Mouse (Mus musculus): ENCODE data around the gene Gm17689. TPM values are rescaled to one million over a fixed set of nuclear protein-coding genes. Genes with fewer than 3 reads are reported as not detected.

The Gm17689 gene
- polyA plus RNA-seq (2012; ENCODE audit: low replicate concordance), result not detected in 2 replicates

DNA sequence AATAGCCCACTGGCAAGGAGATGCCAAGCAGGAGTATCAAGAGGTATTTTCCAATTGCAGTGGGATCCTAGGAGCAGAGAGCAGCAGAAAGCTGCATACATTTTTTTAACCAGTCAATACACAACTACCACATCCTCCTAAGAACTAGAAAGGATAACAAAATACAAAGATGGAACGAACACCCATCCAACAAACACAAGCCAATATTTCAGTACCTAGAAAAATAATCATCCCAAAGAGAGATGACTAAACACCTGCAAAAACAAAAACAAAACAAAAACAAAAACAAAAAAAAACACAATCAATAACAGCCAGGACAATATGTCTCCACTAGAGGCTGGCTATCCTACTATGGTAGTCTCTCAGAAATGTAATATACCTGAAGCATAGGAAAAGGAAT lies at the start of gene Gm17689:
Gene Gm17689 (minus strand): TSS at position 101 of the 400 bp plus-strand sequence.

DNA sequence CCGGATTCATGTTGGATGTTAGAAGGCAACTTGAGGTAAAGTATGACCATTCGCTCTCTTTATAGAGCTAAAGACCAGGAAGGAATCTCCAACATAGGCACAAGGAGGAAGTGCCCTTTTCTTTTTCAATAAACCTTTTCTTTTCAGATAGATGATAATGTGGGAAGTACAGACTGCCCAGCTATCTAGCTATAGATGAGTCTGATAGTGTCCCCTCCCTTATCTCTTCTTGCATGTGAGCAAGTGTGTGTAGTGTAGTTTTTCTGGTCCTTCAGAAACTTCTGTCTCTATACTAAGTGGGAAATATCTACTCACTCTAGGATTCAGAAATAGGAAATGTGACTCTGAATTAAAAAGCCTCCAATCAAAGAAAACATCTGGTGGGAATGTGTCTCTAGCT lies 40.6 kb downstream of the Gm17689 start, which contains the start of gene Gm5615:
Gene Gm5615 (minus strand): TSS at position 101 of the 400 bp plus-strand sequence.

Other genes with a start within 250 kb of the Gm17689 start
- not detected in 2 replicates for gene Gm7257, start 150.8 kb downstream of the Gm17689 start, polyA plus RNA-seq (2012; ENCODE audit: low replicate concordance)
- gene Gm9513, start 107.0 kb downstream of the Gm17689 start, polyA plus RNA-seq (2012; ENCODE audit: low replicate concordance), result not detected in 2 replicates
- gene Gm5615, start 40.7 kb downstream of the Gm17689 start, polyA plus RNA-seq (2012; ENCODE audit: low replicate concordance), result not detected in 2 replicates
- not detected in 2 replicates for gene A630095E13Rik, start 60.7 kb upstream of the Gm17689 start, polyA plus RNA-seq (2012; ENCODE audit: low replicate concordance)
- gene Acrv1, start 110.6 kb upstream of the Gm17689 start, polyA plus RNA-seq (2012; ENCODE audit: low replicate concordance), result not detected in 2 replicates
- 0.80 and 2.7 TPM in 2 replicates for gene Chek1, start 144.4 kb upstream of the Gm17689 start, polyA plus RNA-seq (2012; ENCODE audit: low replicate concordance)
- 0.50 and 4.1 TPM in 2 replicates for gene Stt3a, start 185.0 kb upstream of the Gm17689 start, polyA plus RNA-seq (2012; ENCODE audit: low replicate concordance)
- 36.1 and 52.7 TPM in 2 replicates for gene Ei24, start 214.8 kb upstream of the Gm17689 start, polyA plus RNA-seq (2012; ENCODE audit: low replicate concordance)
- not detected in 2 replicates for gene Fez1, start 239.2 kb upstream of the Gm17689 start, polyA plus RNA-seq (2012; ENCODE audit: low replicate concordance)